Mouse (Mus musculus) hindbrain, embryonic 11.5 days (tissue): Measurements from ENCODE around the gene Dusp15. TPM values are rescaled to one million over a fixed set of nuclear protein-coding genes. Genes with fewer than 3 reads are reported as not detected.

Source experiments
- ATAC-seq: fragments of 200-750 bp; cut with Nextera tagmentation; 2 replicates; pipeline ENCODE4 v1.8.0; 2017; ENCODE audit warnings: mild to moderate bottlenecking, moderate TSS enrichment, moderate library complexity; ENCODE audit not compliant: low FRiP score
- DNase-seq: peaks from one replicate; pipeline ENCODE4 v3.0.0-alpha.2; 2015; ENCODE audit warnings: low spot score
- H3K27ac ChIP-seq: fragments of 300-500 bp; sonication (generic); 2 replicates; pipeline ENCODE4 v1.5.1; 2014; ENCODE audit warnings: mild to moderate bottlenecking, low read depth, low read length
- H3K27me3 ChIP-seq: fragments of 300-500 bp; sonication (generic); 2 replicates; pipeline ENCODE4 v1.6.1; 2014; ENCODE audit warnings: mild to moderate bottlenecking, low read length, moderate library complexity, mixed read lengths; ENCODE audit not compliant: control insufficient read depth, insufficient read depth
- H3K36me3 ChIP-seq: fragments of 300-500 bp; sonication (generic); 2 replicates; pipeline ENCODE4 v1.6.1; 2014; ENCODE audit warnings: mild to moderate bottlenecking, low read length, moderate library complexity, mixed read lengths; ENCODE audit not compliant: control insufficient read depth, insufficient read depth
- H3K4me1 ChIP-seq: fragments of 300-500 bp; sonication (generic); replicated peaks from 2 replicates; pipeline ENCODE4 v1.6.1; 2014; ENCODE audit warnings: low read length, mixed read lengths; ENCODE audit not compliant: control insufficient read depth, insufficient read depth
- H3K4me2 ChIP-seq: fragments of 300-500 bp; sonication (generic); replicated peaks from 2 replicates; pipeline ENCODE4 v1.6.1; 2014; ENCODE audit warnings: mild to moderate bottlenecking, low read depth, low read length
- H3K4me3 ChIP-seq: fragments of 300-500 bp; sonication (generic); 2 replicates; pipeline ENCODE4 v1.5.1; 2014; ENCODE audit warnings: low read depth, low read length
- H3K9ac ChIP-seq: fragments of 300-500 bp; sonication (generic); 2 replicates; pipeline ENCODE4 v1.6.1; 2014; ENCODE audit warnings: low read depth, low read length
- H3K9me3 ChIP-seq: fragments of 300-500 bp; sonication (generic); 2 replicates; pipeline ENCODE4 v1.6.1; 2016; ENCODE audit warnings: low read length; ENCODE audit not compliant: control insufficient read depth
- WGBS: fragments of 180-500 bp; shearing (Covaris S2); extraction: QIAGEN DNeasy Blood & Tissue Kit; methylation state at CpG from one replicate; pipeline ENCODE4 v1.1.7; 2014; 5-methylcytosine and 5-hydroxymethylcytosine counted together
- polyA plus RNA-seq: library from polyadenylated mRNA; unstranded; fragments of >200 nt; fragmentation: Nextera tagmentation; extraction: Ambion mirVana; gene quantifications from 2 replicates; pipeline ENCODE4 v1.2.1, GENCODE M21; 2014

Gene Dusp15
- polyA plus RNA-seq, 1 experiment from 2014 or later = 2.3 TPM

DNA sequence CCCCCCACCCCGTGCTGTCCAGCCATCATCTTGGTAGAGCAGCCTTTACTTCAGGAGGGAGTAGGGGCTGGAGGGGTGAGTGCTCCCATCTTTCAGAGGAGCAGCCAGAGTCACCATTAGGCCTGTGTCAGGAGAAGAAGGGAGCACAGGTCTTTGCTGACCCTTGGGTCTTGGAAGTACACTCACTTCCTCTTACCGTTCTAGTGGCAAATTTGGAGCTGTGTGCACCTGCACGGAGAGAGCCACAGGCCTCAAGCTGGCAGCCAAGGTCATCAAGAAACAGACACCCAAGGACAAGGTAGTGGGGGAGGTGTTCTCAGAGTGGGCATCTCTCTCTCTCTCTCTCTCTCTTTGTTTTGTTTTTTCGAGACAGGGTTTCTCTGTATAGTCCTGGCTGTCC is 36.0 kb downstream of the Dusp15 start:
- Histone ChIP-seq H3K9me3 (no peaks in the 10 kb centered on the region), H3K27ac (no peak overlapping the region), H3K4me3 (no peak overlapping the region), H3K9ac (no peak overlapping the region), H3K27me3 (peaks cover 15% of the 10 kb centered on the region), H3K4me1 (peaks cover 3% of the 10 kb centered on the region; the same call in 1 of the 2 replicates), H3K4me2 (no peak overlapping the region), H3K36me3 (no peaks in the 10 kb centered on the region)
- DNase-seq = no peak
- WGBS = 69% methylated on average over 4 of the region's 4 CpGs
- no peak for ATAC-seq

- Histone ChIP-seq H3K27me3 (peaks cover 15% of the 10 kb centered on the region), H3K4me1 (peaks cover 3% of the 10 kb centered on the region; the same call in 1 of the 2 replicates), H3K9me3 (no peaks in the 10 kb centered on the region), H3K9ac (0 out of 2 replicates have a peak overlapping the region, but pooled peaks have one; percentile 12), H3K4me3 (no peak overlapping the region), H3K27ac (no peak overlapping the region), H3K4me2 (peak overlapping the region; percentile 25), H3K36me3 (no peaks in the 10 kb centered on the region)
- WGBS = 5% methylated on average over 18 of the region's 18 CpGs
- ATAC-seq = peak; percentile 68
- peak; percentile 94 for DNase-seq
These were observed 37.0 kb downstream of the Dusp15 start for GRCm38 (mm10) chr2:152914310-152915120.

DNA sequence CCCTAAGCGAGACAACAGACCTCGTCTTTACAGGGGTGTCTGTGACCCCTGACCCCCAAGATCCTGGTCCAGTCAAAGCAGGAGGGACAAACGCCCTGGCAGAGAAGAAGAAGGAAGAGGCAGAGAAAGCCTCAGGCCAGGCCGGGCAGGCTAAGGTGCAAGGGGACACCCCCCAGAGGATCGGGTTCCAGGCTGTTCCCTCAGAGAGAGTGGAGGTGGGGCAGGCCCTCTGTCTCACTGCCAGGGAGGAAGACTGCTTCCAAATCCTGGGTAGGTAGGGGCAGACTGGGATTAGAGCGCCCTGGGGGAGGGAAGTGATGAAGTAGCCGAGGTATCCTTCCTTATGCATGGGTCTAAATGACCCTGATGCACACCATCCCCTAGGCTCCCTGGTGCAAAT is 38.0 kb downstream of the Dusp15 start:
- Histone ChIP-seq H3K4me2 (no peak overlapping the region), H3K4me1 (peaks cover 3% of the 10 kb centered on the region; the same call in 1 of the 2 replicates), H3K9ac (no peak overlapping the region), H3K36me3 (no peaks in the 10 kb centered on the region), H3K9me3 (no peaks in the 10 kb centered on the region), H3K4me3 (no peak overlapping the region), H3K27ac (no peak overlapping the region), H3K27me3 (peaks cover 15% of the 10 kb centered on the region)
- DNase-seq (no peak), ATAC-seq (no peak)
- WGBS = 36% methylated on average over 7 of the region's 7 CpGs

DNA sequence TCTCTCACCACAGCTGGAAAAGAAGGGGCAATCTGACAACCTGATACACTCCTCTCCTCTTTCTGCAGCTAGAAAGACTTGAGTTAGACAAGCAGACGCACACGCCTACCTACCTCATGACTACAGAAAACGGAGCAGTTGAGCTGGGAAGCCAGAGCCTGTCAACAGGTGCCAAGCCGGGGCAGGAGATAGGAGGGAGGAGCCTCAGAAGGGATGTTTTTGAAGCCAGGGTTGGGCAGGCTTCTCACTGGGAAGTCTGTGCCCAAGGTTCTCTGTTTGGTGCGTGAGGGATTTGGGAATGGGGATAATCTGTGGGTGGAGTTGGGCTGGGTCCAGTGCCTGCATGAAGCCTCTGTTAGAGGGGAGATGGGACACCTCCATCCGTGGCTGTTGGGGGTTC is 40.1 kb downstream of the Dusp15 start:
- no peaks in the 10 kb centered on the region for H3K9me3 ChIP-seq
- H3K9ac ChIP-seq = no peak overlapping the region
- no peak overlapping the region for H3K4me3 ChIP-seq
- DNase-seq = no peak
- WGBS = 35% methylated on average over 6 of the region's 6 CpGs
- H3K4me2 ChIP-seq = no peak overlapping the region
- ATAC-seq = no peak
- H3K4me1 ChIP-seq = peaks cover 6% of the 10 kb centered on the region; the same call in 1 of the 2 replicates
- no peak overlapping the region for H3K27ac ChIP-seq
- H3K27me3 ChIP-seq = peaks cover 15% of the 10 kb centered on the region
- H3K36me3 ChIP-seq = no peaks in the 10 kb centered on the region

DNA sequence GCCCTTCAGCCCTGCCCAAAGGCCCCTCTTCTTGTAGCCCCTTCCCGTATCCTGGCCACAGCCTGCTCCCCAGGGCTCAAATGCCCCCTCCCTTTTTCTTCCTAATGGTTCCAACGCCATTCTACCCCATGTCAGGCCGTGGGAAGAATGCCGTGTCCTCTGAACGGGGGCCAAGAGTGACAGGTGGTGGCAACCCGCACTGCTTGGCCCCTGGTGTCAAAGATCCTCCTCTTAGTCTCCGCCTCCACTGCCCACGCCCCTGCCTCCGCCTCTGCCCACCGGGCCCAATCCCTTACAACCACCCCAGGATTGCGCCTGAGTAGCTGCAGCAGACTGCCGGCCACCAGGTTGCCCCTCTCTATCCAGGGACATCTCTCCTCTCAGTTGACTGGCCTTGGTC is 40.5 kb downstream of the Dusp15 start, which contains the start of gene Mylk2:
Gene Mylk2, plus strand, starts transcription at position 322 of the 400 bp plus-strand sequence.
- no peak for ATAC-seq
- Histone ChIP-seq H3K4me3 (no peak within 1 kb of the TSS), H3K9me3 (no peaks in the 10 kb centered on the region), H3K36me3 (no peaks in the 10 kb centered on the region), H3K27ac (no peak within 1 kb of the TSS), H3K4me1 (peaks cover 6% of the 10 kb centered on the region; the same call in 1 of the 2 replicates), H3K4me2 (no peak within 1 kb of the TSS), H3K27me3 (peaks cover 15% of the 10 kb centered on the region), H3K9ac (no peak within 1 kb of the TSS)
- DNase-seq = no peak
- 17% methylated on average over 12 of the region's 12 CpGs for WGBS

GRCm38 (mm10) chr2:152909848-152910247 is 41.6 kb downstream of the Dusp15 start:
- ATAC-seq (no peak), DNase-seq (no peak)
- H3K9ac ChIP-seq = no peak overlapping the region
- no peaks in the 10 kb centered on the region for H3K9me3 ChIP-seq
- no peak overlapping the region for H3K4me3 ChIP-seq
- 74% methylated on average over 6 of the region's 6 CpGs for WGBS
- peaks cover 6% of the 10 kb centered on the region; the same call in 1 of the 2 replicates for H3K4me1 ChIP-seq
- peaks cover 15% of the 10 kb centered on the region for H3K27me3 ChIP-seq
- H3K36me3 ChIP-seq = no peaks in the 10 kb centered on the region
- no peak overlapping the region for H3K27ac ChIP-seq
- H3K4me2 ChIP-seq = no peak overlapping the region

- Histone ChIP-seq H3K4me3 (no peak overlapping the region), H3K9ac (no peak overlapping the region), H3K36me3 (no peaks in the 10 kb centered on the region), H3K27me3 (peaks cover 6% of the 10 kb centered on the region; the same call in 1 of the 2 replicates), H3K9me3 (no peaks in the 10 kb centered on the region), H3K27ac (no peak overlapping the region), H3K4me1 (0 out of 2 replicates have a peak, but pooled peaks cover 3% of the 10 kb centered on the region), H3K4me2 (no peak overlapping the region)
- DNase-seq (no peak), ATAC-seq (no peak)
- WGBS = 46% methylated on average over 14 of the region's 14 CpGs
These were observed 44.2 kb downstream of the Dusp15 start for GRCm38 (mm10) chr2:152907114-152907943.

GRCm38 (mm10) chr2:152906274-152907037 is 45.0 kb downstream of the Dusp15 start:
- 68% methylated on average over 9 of the region's 9 CpGs for WGBS
- DNase-seq (no peak), ATAC-seq (no peak)
- no peak overlapping the region for H3K9ac ChIP-seq
- 0 out of 2 replicates have a peak, but pooled peaks cover 3% of the 10 kb centered on the region for H3K4me1 ChIP-seq
- no peak overlapping the region for H3K4me3 ChIP-seq
- no peaks in the 10 kb centered on the region for H3K36me3 ChIP-seq
- no peak overlapping the region for H3K4me2 ChIP-seq
- peaks cover 2% of the 10 kb centered on the region; the same call in 1 of the 2 replicates for H3K27me3 ChIP-seq
- H3K9me3 ChIP-seq = no peaks in the 10 kb centered on the region
- H3K27ac ChIP-seq = no peak overlapping the region
